Mouse (Mus musculus) right cerebral cortex, adult 18-20 months (tissue): ENCODE measurements around the gene Capn2.

Experiments
- DNase-seq: peaks from one replicate; pipeline ENCODE4 v3.0.0; 2022; ENCODE audit warnings: mixed read lengths

The Capn2 gene

DNA sequence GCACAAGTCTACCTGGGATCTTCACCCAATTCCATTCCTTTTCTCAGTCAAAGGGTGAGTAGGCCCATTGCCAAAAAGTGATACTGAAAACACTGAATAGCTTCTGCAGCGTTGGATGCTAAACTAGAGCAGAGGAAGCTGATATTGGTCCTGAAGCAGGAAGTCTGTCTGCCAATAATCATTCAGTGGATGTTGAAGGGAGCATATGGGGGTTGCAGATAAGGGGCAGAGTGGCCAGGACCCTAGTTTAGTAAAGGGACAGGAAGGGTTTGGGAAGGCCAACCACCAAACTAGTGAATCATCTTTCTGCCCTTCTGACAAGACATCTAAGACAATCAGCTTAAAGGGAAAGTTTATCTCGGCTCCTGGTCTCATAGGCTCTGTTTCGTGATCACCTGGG is 6.3 kb upstream of the Capn2 start:
- no peak for DNase-seq

GRCm38 (mm10) chr1:182522961-182523360 is 5.6 kb upstream of the Capn2 start:
- DNase-seq: no peak

- DNase-seq: no peak
Observed at GRCm38 (mm10) chr1:182520938-182521500, 3.6 kb upstream of the Capn2 start.

GRCm38 (mm10) chr1:182520091-182520937 is 2.9 kb upstream of the Capn2 start:
- no peak for DNase-seq

- DNase-seq: no peak
Observed at GRCm38 (mm10) chr1:182519341-182519740, 1.9 kb upstream of the Capn2 start.

DNA sequence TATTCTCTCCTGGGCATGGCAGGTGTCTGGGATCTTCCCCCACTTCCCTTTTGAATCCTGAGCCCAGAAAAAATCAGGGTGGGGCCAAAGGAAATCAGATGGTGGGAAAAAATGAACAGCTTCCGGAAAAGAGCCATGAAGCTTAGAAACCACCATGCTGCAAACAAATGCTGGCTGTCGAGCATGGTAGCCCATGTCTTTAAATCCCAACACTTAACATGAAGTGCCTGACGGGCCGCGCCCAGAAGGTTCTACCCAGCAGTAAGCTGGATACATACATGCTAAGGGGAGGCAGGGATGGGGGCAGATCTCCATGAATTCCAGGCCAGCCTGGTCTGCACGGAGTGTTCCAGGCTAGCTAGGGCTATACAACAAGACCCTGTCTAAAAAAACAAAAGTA is 1.4 kb upstream of the Capn2 start:
- DNase-seq: no peak

- no peak for DNase-seq
Observed at GRCm38 (mm10) chr1:182518143-182518680, 804 bp upstream of the Capn2 start.

- DNase-seq: no peak
Observed at GRCm38 (mm10) chr1:182517677-182518011, 236 bp upstream of the Capn2 start.

DNA sequence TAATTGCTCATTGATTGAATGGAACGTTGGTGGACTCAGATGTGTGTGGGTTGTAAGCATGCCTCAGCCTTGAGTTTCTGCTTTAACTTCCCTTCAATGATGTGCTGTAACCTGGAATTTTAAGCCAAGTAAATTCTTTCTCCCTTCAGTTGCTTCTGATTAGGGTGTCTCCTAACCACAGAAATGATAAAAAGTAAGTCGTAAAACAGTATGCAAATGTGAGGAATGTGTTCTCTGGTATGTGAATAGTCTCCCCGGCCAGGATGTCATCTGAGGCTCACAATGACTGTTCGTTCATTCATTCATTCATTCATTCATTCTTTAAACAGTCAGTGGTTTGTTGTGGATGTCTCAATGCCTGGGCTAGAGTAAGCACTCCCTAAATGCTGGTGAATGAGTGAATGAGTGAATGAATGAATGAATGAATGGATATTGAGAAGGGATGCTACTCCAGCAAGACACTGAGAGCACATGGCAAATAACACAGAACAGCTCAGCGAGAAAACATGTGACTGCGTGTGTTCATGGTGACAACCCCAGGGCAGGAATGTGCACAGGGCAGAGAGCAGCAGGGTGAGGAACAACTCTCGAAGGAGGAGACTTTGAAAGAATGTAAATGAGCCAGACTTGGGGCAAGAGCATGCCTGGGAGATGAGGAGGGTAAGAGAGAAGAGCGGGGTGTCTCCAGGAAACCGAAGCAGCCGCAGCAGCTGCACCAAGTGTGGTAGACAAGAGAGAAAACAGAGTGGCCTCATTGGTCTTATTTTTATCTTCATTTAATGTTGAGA is 2.4 kb downstream of the Capn2 start:
- DNase-seq: no peak

DNA sequence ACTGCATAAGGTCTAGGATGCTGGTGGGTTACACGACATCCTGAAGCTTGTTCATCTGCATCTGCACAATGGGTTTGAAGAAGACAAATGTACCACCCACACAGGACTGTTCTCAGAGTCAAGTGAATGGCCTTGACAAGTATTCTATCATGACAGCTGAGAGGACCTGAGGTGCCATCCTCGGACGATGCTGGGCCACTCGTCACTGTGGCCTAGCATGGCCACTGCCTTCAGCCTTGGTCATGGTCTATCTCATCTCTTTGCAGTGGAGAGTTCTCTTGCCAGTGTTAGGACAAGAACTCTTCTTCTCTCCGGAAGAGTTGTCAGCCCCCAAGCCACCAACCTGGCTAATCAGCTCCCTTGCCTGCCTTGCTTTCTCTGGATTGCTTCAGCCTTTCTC is 3.7 kb downstream of the Capn2 start:
- no peak for DNase-seq

- no peak for DNase-seq
Observed at GRCm38 (mm10) chr1:182512901-182513410, 4.5 kb downstream of the Capn2 start.

GRCm38 (mm10) chr1:182511778-182512177 is 5.6 kb downstream of the Capn2 start:
- DNase-seq: no peak

GRCm38 (mm10) chr1:182511073-182511472 is 6.3 kb downstream of the Capn2 start:
- no peak for DNase-seq

DNA sequence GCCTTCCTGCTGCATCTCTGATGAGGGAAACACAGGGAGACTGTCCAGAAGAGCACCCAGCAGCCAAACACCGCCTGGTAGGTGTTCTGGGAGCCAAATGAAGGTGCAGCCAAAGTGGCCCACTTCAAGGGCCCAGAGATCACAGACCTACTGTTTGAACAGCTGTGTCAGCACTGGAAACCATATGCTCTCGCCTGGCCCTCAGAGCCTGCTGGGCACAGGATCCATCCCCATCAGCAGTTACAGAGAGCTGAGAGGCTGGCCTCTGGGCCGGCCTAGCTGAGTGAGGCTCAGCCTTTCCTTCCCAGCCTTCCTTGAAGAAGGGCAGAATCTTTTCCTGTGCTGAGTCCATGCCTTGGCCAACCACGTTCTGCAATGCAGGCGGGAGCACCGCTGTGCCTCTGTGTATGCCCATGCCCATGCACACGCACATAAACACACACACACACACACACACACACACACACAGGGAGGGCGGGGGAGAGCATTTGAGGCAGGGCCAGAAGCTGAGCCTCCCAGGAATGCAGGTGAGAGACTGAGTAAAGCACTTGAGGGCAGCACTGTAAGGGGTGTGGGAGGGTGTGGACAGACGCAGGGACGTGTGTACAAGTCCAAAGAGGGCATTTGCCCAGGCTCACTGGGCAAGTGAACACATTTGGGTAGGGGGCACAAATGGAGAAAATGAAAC is 8.2 kb downstream of the Capn2 start:
- DNase-seq: no peak

GRCm38 (mm10) chr1:182506229-182506986 is 11.0 kb downstream of the Capn2 start:
- DNase-seq: peak; percentile 63

DNA sequence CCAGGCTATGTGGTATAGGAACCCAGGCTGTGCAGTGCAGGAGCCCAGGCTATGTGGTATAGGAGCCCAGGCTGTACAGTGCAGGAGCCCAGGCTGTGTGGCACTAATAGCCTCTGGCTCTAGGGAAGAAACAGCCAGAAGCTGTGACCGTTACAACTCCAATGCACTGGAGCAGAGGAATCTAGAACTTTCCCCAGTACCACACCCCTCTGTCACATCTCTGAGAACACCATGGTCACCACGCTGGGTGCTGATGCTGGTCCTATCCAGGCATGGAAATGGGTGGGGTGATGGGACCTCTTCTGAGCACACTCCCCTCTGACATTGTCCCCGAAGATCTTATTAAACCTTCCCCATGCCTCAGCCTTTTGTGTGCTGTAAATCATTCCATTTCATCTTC is 12.1 kb downstream of the Capn2 start:
- DNase-seq: no peak

GRCm38 (mm10) chr1:182504223-182504622 is 13.2 kb downstream of the Capn2 start:
- no peak for DNase-seq

DNA sequence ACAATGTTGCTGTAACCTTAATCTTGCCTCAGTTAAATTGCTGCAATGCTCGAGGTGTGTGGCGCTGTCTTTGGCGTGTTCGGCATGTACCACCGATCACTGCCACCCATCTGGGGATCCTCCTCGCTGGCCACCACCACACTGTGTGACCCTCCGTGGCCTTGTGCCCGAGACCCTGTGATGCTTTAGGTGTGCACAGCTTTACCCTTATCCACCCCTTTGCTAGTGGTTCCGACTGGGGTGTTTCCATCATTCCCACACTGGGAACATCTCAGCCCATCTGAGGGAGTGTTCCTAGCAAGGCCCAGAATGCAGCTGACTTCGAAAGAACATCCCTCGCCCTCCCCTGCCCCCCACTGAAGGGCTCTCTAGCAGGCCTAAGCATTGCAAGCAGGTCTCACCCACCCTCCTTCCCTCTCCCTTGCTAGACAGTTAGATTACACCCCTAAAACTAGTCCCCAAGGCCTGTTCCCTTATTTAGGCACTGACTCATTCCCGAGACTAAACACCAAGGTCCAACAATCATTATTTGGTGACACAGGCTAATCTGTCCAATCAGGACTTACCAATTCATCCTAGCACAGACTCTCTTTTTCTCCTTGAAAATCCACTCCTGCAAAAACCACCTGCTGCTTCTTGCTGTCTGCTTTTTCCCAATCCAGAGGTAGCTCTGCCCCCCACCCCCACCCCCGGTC is 14.1 kb downstream of the Capn2 start:
- DNase-seq: no peak

DNA sequence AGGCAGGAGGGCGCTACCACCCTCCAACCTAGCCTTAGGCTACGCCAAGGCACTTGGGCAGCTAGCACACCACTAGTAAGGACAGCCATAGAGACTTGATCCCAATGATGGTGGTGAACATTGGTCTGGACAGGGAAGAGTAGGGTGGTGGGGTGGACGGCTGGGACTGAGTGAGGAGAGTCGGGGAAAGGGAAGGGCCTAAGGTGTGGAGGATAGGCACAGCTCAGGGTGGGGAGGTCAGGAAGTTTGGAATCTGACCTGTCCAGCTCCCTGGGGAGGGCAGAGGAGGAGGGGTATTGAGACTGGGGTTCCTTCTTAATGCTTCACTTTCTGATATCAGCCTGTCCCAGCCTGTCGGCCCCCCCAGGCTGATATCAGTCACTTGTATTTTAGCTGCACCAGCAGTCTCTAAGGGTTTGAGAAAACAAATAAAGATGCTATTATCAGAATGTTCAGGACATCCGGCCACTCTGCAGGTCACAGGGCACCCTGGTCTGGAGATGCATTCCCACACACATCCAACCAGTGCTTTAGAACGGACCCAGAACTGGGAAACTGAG is 14.8 kb downstream of the Capn2 start:
- no peak for DNase-seq

GRCm38 (mm10) chr1:182501815-182502405 is 15.5 kb downstream of the Capn2 start:
- DNase-seq: no peak

DNA sequence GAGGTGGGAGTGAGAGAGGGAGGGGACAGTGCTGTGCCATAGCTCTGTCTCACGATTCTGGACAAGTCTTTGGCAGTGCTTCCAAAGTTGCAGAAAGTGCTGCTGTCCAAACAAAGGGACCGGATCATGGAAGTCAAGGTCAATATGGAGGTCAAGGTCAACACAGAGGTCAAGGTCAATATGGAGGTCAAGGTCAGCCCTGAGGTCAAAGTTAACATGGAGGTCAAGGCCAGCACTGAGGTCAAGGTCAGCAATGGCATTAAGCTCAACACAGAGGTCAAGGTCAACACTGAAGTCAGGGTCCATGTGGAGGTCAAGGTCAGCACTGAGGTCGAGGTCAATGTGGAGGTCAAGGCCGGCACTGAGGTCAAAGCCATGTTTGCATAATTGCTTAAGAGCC is 16.6 kb downstream of the Capn2 start:
- no peak for DNase-seq
